Mouse (Mus musculus): Measurements from ENCODE around the gene Crtc1. TPM values are rescaled to one million over a fixed set of nuclear protein-coding genes. Genes with fewer than 3 reads are reported as not detected.
A peak's percentile ranks its signal among the peaks of the same experiment; 100 is the strongest.

Gene Crtc1
- polyA plus RNA-seq, 1 experiment from 2014 or later = 18.4 TPM

DNA sequence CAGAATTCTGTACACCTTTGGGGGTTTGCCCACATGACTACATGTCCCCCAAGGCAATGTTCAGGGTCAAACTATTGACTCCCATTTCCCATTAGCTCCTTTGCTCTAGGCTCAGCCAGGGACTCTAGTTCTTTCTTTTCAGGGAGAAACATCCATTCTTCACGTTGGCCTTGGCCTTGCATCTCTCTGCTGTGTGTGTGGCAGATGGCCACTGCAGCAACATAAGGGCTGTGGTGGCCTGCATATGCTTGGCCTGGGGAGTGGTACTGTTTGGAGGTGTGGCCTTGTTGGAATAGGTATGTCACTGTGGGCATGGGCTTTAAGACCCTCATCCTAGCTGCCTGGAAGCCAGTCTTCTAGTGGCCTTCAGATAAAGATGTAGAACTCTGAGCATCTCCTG is 6.6 kb upstream of the Crtc1 start:
- WGBS = 53% methylated on average over 1 of the region's 1 CpGs

GRCm38 (mm10) chr8:70443326-70443725 is 3.9 kb upstream of the Crtc1 start:
- ATAC-seq (ENCODE audit: insufficient number of reproducible peaks, insufficient read depth, low FRiP score, low TSS enrichment, low read depth) = no peak
- WGBS = 83% methylated on average over 4 of the region's 4 CpGs

More for the DNA sequence above, 6.6 kb upstream of the Crtc1 start:
- Histone ChIP-seq H3K36me3 (peaks cover 14% of the 10 kb centered on the region), H3K9ac (replicated peaks) (no peak overlapping the region), H3K4me1 (replicated peaks) (peaks cover 29% of the 10 kb centered on the region), H3K4me2 (no peak overlapping the region), H3K27ac (no peak overlapping the region), H3K27me3 (no peaks in the 10 kb centered on the region), H3K4me3 (replicated peaks) (no peak overlapping the region), H3K9me3 (no peaks in the 10 kb centered on the region)
- ATAC-seq (ENCODE audit: insufficient number of reproducible peaks, insufficient read depth, low FRiP score, low TSS enrichment, low read depth) = no peak

DNA sequence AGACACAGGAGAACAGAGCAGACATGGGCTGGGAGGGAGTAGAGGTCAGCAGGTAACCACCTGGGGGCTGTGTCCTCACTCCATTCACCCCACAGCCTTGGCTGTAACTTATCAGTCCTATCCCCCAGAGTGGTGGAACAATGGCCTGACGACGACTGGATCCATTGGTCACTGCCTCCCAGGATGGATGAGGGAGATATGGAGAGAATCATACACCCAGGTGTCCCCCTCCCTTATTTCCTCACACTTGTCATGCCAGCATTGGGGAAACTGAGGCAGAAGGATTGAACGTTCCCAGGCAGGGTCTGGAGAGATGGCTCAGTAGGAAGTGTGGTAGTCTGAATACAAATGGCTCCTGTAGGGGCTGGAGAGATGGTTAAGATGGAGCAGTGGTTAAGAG is 2.2 kb upstream of the Crtc1 start:
- peaks cover 12% of the 10 kb centered on the region for H3K4me1 ChIP-seq (replicated peaks)
- no peak overlapping the region for H3K4me3 ChIP-seq (replicated peaks)
- 0 out of 2 replicates have a peak, but pooled peaks cover 2% of the 10 kb centered on the region for H3K36me3 ChIP-seq
- no peak overlapping the region for H3K4me2 ChIP-seq
- no peaks in the 10 kb centered on the region for H3K9me3 ChIP-seq
- WGBS = 76% methylated on average over 3 of the region's 3 CpGs
- no peak overlapping the region for H3K9ac ChIP-seq (replicated peaks)
- no peaks in the 10 kb centered on the region for H3K27me3 ChIP-seq
- no peak overlapping the region for H3K27ac ChIP-seq
- no peak for ATAC-seq (ENCODE audit: insufficient number of reproducible peaks, insufficient read depth, low FRiP score, low TSS enrichment, low read depth)

More at GRCm38 (mm10) chr8:70443326-70443725, 3.9 kb upstream of the Crtc1 start:
- Histone ChIP-seq H3K4me2 (no peak overlapping the region), H3K9me3 (no peaks in the 10 kb centered on the region), H3K9ac (replicated peaks) (no peak overlapping the region), H3K36me3 (no peaks in the 10 kb centered on the region), H3K27me3 (no peaks in the 10 kb centered on the region), H3K4me3 (replicated peaks) (no peak overlapping the region), H3K4me1 (replicated peaks) (peaks cover 18% of the 10 kb centered on the region), H3K27ac (no peak overlapping the region)

GRCm38 (mm10) chr8:70440246-70440645 is 867 bp upstream of the Crtc1 start:
- Histone ChIP-seq H3K27ac (no peak overlapping the region; the same call in 1 of the 2 replicates), H3K9ac (replicated peaks) (peak overlapping the region; percentile 67; the same call in 1 of the 2 replicates)

GRCm38 (mm10) chr8:70439848-70440179 is 435 bp upstream of the Crtc1 start:
- H3K4me3 ChIP-seq (replicated peaks) = peak overlapping the region; percentile 68
- peaks cover 12% of the 10 kb centered on the region for H3K4me1 ChIP-seq (replicated peaks)
- H3K4me2 ChIP-seq = peak overlapping the region; percentile 88
- H3K27me3 ChIP-seq = no peaks in the 10 kb centered on the region
- peak; percentile 69 for ATAC-seq (ENCODE audit: insufficient number of reproducible peaks, insufficient read depth, low FRiP score, low TSS enrichment, low read depth)
- peak overlapping the region; percentile 67 for H3K9ac ChIP-seq (replicated peaks)
- 3% methylated on average over 6 of the region's 7 CpGs for WGBS
- no peaks in the 10 kb centered on the region for H3K9me3 ChIP-seq
- H3K27ac ChIP-seq = peak overlapping the region; percentile 75
- H3K36me3 ChIP-seq = 0 out of 2 replicates have a peak, but pooled peaks cover 3% of the 10 kb centered on the region

More at GRCm38 (mm10) chr8:70440246-70440645, 867 bp upstream of the Crtc1 start:
- no peak for ATAC-seq (ENCODE audit: insufficient number of reproducible peaks, insufficient read depth, low FRiP score, low TSS enrichment, low read depth)
- Histone ChIP-seq H3K4me2 (peak overlapping the region; percentile 88), H3K4me1 (replicated peaks) (peaks cover 12% of the 10 kb centered on the region), H3K36me3 (0 out of 2 replicates have a peak, but pooled peaks cover 3% of the 10 kb centered on the region), H3K9me3 (no peaks in the 10 kb centered on the region), H3K27me3 (no peaks in the 10 kb centered on the region), H3K4me3 (replicated peaks) (peak overlapping the region; percentile 68)
- 43% methylated on average over 3 of the region's 3 CpGs for WGBS

GRCm38 (mm10) chr8:70438423-70438822 is 956 bp downstream of the Crtc1 start:
- no peak for ATAC-seq (ENCODE audit: insufficient number of reproducible peaks, insufficient read depth, low FRiP score, low TSS enrichment, low read depth)
- no peak overlapping the region for H3K27ac ChIP-seq
- peak overlapping the region; percentile 73; the same call in 1 of the 2 replicates for H3K9ac ChIP-seq (replicated peaks)
- H3K36me3 ChIP-seq = 0 out of 2 replicates have a peak, but pooled peaks cover 3% of the 10 kb centered on the region
- H3K4me1 ChIP-seq (replicated peaks) = peaks cover 12% of the 10 kb centered on the region
- WGBS = 92% methylated on average over 2 of the region's 2 CpGs
- H3K4me2 ChIP-seq = peak overlapping the region; percentile 88
- H3K27me3 ChIP-seq = no peaks in the 10 kb centered on the region
- peak overlapping the region; percentile 68 for H3K4me3 ChIP-seq (replicated peaks)
- no peaks in the 10 kb centered on the region for H3K9me3 ChIP-seq

- 89% methylated on average over 5 of the region's 5 CpGs for WGBS
- H3K4me2 ChIP-seq = no peak overlapping the region
- H3K9me3 ChIP-seq = no peaks in the 10 kb centered on the region
- H3K4me1 ChIP-seq (replicated peaks) = peaks cover 12% of the 10 kb centered on the region
- H3K27ac ChIP-seq = no peak overlapping the region
- no peaks in the 10 kb centered on the region for H3K27me3 ChIP-seq
- no peak overlapping the region for H3K4me3 ChIP-seq (replicated peaks)
- no peak overlapping the region for H3K9ac ChIP-seq (replicated peaks)
- 0 out of 2 replicates have a peak, but pooled peaks cover 3% of the 10 kb centered on the region for H3K36me3 ChIP-seq
- no peak for ATAC-seq (ENCODE audit: insufficient number of reproducible peaks, insufficient read depth, low FRiP score, low TSS enrichment, low read depth)
These were observed 4.2 kb downstream of the Crtc1 start for GRCm38 (mm10) chr8:70435156-70435555.

GRCm38 (mm10) chr8:70432991-70433536 is 6.3 kb downstream of the Crtc1 start:
- Histone ChIP-seq H3K36me3 (0 out of 2 replicates have a peak, but pooled peaks cover 3% of the 10 kb centered on the region), H3K9ac (replicated peaks) (no peak overlapping the region), H3K4me2 (no peak overlapping the region), H3K4me3 (replicated peaks) (no peak overlapping the region), H3K9me3 (no peaks in the 10 kb centered on the region), H3K27me3 (no peaks in the 10 kb centered on the region), H3K4me1 (replicated peaks) (no peaks in the 10 kb centered on the region), H3K27ac (no peak overlapping the region)
- 44% methylated on average over 4 of the region's 4 CpGs for WGBS
- ATAC-seq (ENCODE audit: insufficient number of reproducible peaks, insufficient read depth, low FRiP score, low TSS enrichment, low read depth) = no peak

- H3K9ac ChIP-seq (replicated peaks) = no peak overlapping the region
- WGBS = 89% methylated on average over 4 of the region's 4 CpGs
- H3K4me1 ChIP-seq (replicated peaks) = no peaks in the 10 kb centered on the region
- no peaks in the 10 kb centered on the region for H3K27me3 ChIP-seq
- H3K36me3 ChIP-seq = no peaks in the 10 kb centered on the region
- no peak overlapping the region for H3K27ac ChIP-seq
- H3K9me3 ChIP-seq = no peaks in the 10 kb centered on the region
- H3K4me2 ChIP-seq = no peak overlapping the region
- no peak for ATAC-seq (ENCODE audit: insufficient number of reproducible peaks, insufficient read depth, low FRiP score, low TSS enrichment, low read depth)
- H3K4me3 ChIP-seq (replicated peaks) = no peak overlapping the region
These were observed 8.2 kb downstream of the Crtc1 start for GRCm38 (mm10) chr8:70431213-70431612.

DNA sequence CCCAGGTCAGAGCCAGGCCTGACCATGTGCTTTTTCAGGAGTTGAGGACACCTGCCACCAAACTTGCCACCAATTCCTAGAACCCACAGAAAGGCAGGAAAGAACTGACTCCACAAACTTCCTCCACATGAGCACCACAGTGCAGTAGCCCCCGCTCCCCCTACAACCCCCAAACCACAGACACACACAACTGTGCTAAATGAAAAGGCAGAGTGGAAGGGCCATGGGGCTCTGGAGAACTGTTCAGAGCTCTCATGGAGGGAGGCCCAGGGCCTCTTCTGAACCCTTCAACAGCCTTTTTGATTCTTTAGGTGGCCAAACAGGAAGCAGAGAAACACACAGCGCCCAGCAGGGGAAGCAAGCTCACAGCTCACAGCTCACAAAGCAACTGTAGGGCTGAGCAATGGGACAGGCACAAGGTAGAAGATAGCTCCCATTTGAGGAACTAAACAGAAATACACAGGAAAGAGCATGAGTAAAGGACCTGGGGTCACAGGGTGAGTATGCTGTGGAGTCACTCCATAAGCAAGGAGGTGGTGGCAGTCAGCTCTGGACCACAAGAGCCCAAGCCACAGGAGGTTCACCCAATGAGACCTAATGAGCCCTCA is 13.0 kb downstream of the Crtc1 start:
- no peaks in the 10 kb centered on the region for H3K9me3 ChIP-seq
- H3K4me2 ChIP-seq = no peak overlapping the region
- WGBS = 87% methylated on average over 2 of the region's 2 CpGs
- H3K27me3 ChIP-seq = no peaks in the 10 kb centered on the region
- H3K9ac ChIP-seq (replicated peaks) = no peak overlapping the region
- no peak overlapping the region for H3K27ac ChIP-seq
- ATAC-seq (ENCODE audit: insufficient number of reproducible peaks, insufficient read depth, low FRiP score, low TSS enrichment, low read depth) = no peak
- no peak overlapping the region for H3K4me3 ChIP-seq (replicated peaks)
- H3K4me1 ChIP-seq (replicated peaks) = peaks cover under 1% of the 10 kb centered on the region; the same call in 1 of the 2 replicates
- no peaks in the 10 kb centered on the region for H3K36me3 ChIP-seq

DNA sequence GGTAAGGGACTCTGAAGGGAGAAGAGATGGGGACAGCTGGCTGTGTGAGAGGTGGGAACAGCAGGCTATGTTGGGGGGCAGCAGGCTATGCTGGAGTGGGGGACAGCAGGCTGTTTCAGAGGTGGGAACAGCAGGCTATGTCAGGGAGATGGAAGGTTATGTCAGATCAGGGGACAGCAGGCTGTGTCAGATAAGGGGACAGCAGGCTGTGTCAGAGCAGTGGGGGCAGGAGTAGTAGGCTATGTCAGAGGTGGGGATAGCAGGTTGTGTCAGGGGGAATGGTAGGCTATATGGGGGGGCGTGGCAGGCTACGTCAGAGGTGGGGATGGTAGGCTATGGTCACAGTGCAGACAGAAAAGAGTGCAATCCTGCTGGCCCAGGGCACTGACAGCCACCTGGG is 16.7 kb downstream of the Crtc1 start:
- 65% methylated on average over 2 of the region's 2 CpGs for WGBS
- no peak for ATAC-seq (ENCODE audit: insufficient number of reproducible peaks, insufficient read depth, low FRiP score, low TSS enrichment, low read depth)
- Histone ChIP-seq H3K9ac (replicated peaks) (no peak overlapping the region), H3K27me3 (no peaks in the 10 kb centered on the region), H3K4me3 (replicated peaks) (no peak overlapping the region), H3K27ac (no peak overlapping the region), H3K4me1 (replicated peaks) (peaks cover 28% of the 10 kb centered on the region), H3K9me3 (no peaks in the 10 kb centered on the region), H3K4me2 (no peak overlapping the region), H3K36me3 (no peaks in the 10 kb centered on the region)

Measured in limb, embryonic 12.5 days (tissue).